Mouse (Mus musculus): Measurements from ENCODE around the gene Ubc.

GRCm38 (mm10) chr5:125352781-125353294 is 37.2 kb downstream of the Ubc start:
- TF ChIP-seq CTCF (IDR thresholded peaks at IDR 0.05; ENCODE audit: low read depth, low read length): no peak
- no peak for TF ChIP-seq POLR2A (IDR thresholded peaks at IDR 0.05; ENCODE audit: borderline replicate concordance, low read depth, low read length)
